Mouse (Mus musculus) bone marrow macrophage, adult 2 months (primary cell): ENCODE data around the gene Six6.

Experiments used
- CTCF ChIP-seq: IDR thresholded peaks from 2 replicates; pipeline ENCODE4 v1.5.1; 2012; ENCODE audit warnings: low read depth, mild to moderate bottlenecking, low read length, moderate library complexity
- POLR2A ChIP-seq: IDR thresholded peaks from 2 replicates; pipeline ENCODE4 v1.6.1; 2012; ENCODE audit warnings: mild to moderate bottlenecking, low read depth, low read length, borderline replicate concordance

DNA sequence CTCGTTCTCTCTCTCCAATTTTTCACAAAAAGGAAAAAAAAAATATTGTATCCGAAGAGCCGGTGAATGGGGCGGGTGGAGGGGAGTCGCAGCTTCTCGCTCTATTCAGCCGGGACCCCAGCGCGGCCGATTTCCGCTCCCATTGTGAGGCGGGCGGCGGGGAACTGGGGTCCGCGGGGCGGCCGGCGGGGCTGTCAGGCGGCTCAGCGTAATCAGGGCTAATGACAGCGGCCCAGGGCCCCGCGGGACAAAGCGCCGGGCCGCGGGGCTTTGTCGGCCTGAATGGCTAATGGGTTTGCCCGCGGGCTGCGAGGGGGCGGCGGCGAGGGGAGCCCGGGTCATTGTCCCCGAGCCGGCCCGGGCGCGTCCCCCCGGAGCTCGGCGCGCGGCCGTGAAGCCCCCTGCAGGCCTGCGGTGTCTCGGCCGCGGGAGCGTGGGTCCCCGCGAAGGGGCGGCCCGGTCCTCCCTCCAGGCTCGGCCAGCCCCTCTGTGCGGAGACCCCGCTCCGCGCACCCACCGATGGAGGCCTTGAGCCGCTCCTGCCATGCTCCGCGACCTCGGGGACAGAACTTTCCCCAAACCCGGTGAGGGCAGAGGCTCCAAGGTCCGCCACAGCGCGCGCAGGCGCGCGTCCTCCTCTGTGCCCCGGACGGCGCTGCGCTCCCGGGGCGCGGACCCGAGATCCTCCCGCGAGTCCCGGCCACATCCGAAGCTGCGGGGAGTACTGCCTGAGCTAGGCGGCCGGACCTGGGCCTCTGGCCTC is 5.8 kb downstream of the Six6 start:
- TF ChIP-seq CTCF (no peak), POLR2A (no peak)
